Mouse (Mus musculus) cerebellum, postnatal 10 days (tissue): ENCODE measurements at regions not wholly inside any gene's neighbourhood (a gene's known extent, or its start where the extent isn't known, plus 50 kb on each side); places are given as distances from the start of the nearest gene placed in this dataset.

Experiments used
- DNase-seq, 2 experiments: peaks; one replicate each; pipeline ENCODE4 v3.0.0; 2021; ENCODE audit warnings: mixed read lengths in 2 of 2

GRCm38 (mm10) chr1:193449394-193450103, 79.5 kb upstream of the Camk1g start:
- DNase-seq, result peak; percentile 79 to 82

GRCm38 (mm10) chr1:193448793-193449393, 78.8 kb upstream of the Camk1g start:
- DNase-seq, result no peak

GRCm38 (mm10) chr1:193447647-193448046, 77.5 kb upstream of the Camk1g start:
- DNase-seq, result no peak

- no peak for DNase-seq
Observed at GRCm38 (mm10) chr1:193443964-193444676, 74.0 kb upstream of the Camk1g start.

GRCm38 (mm10) chr1:193440512-193440911, 70.4 kb upstream of the Camk1g start:
- DNase-seq, result no peak

DNA sequence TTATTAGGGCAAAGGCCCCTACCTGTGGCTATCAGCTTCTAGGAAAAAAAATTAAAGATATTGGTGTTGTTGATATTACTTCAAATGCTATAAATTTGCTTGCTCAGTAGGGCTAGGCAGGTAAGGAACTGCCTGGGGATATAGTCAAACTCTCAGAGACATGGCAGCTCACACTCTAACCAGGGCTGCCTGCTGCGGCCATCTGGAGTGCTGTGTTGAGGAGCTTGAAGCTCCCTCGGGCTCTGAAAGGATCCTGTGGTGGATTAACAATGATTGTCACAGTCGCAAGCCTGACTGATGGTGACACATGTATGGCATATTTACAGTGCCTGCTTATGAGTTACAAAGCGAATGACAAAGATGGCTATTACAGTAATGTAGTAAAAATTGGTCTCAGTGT, 64.2 kb upstream of the Camk1g start:
- peak; percentile 26 to 59 for DNase-seq

- peak; percentile 78 to 83 for DNase-seq
Observed at GRCm38 (mm10) chr1:193433493-193434021, 63.5 kb upstream of the Camk1g start.

DNA sequence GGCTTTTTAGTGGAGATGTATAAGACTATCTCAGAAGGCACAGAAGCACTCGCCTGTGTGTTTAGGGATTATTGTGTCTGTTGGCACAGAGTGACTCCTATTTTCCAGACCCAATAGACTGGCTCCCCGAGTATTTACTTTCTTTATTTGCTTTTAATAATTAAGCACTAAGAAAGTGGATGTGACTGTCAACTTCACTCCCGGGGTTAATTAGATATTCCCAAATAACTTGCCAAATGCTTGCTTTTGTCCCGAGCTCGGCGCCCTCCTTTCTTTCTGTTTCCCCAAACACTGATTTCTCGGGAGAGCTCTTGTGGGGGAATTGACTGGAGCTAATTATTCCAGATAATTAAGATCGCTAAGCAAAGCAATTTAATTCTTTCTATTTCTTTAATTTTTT, 60.1 kb upstream of the Camk1g start:
- DNase-seq, result no peak

- DNase-seq, result no peak
Observed at GRCm38 (mm10) chr1:193423653-193424075, 53.6 kb upstream of the Camk1g start.

GRCm38 (mm10) chr1:193422886-193423285, 52.8 kb upstream of the Camk1g start:
- DNase-seq, result no peak

DNA sequence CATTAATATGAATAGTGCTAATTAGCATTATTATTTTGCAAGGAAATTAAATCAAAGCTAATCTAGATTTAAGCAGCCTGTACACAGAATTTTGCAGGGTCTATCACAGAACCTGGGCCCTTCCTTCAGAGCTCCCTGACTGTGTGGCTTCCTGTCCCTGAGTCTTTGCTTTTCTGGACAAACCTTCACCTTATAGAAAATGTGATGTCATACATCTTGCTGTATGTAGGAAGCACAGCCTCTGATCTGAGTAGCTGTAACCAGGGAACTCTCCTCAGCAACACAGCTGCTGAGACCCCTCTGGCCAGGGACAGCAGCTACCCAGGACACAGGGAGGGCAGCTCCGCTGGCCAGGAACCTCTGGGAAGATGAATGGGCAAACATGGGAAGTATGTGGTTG, 51.7 kb upstream of the Camk1g start:
- DNase-seq, result no peak

DNA sequence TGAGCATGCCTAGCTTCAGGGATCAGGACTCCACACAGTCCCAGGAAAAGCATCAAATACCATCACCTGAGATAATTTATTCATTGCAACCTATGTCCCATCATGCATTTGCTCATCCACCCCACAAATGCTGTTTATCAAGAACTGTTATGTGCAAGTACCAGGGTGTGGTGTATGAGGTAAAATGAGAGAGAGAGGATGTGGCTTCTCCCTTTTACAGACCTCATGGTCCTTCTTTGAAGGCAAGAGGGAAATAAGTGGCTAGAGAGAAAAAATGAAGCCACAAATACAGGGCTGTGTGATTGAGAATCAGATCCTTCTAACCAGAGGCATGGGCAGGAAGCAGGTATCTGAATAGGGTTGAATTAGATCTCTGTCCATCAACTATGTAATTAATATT, 51.3 kb upstream of the Camk1g start:
- DNase-seq, result no peak
